Mouse (Mus musculus): ENCODE data around the gene Frrs1. TPM values are rescaled to one million over a fixed set of nuclear protein-coding genes. Genes with fewer than 3 reads are reported as not detected.
A peak's percentile ranks its signal among the peaks of the same experiment; 100 is the strongest.

The Frrs1 gene
- polyA plus RNA-seq, 1 experiment from 2014 or later: 22.5 TPM

- no peak overlapping the region for H3K4me2 ChIP-seq
These were observed 84.2 kb downstream of the Frrs1 start for GRCm38 (mm10) chr3:116943422-116943821.

GRCm38 (mm10) chr3:116946476-116946875, 87.2 kb downstream of the Frrs1 start:
- H3K4me2 ChIP-seq: no peak overlapping the region
- no peaks in the 10 kb centered on the region for H3K9me3 ChIP-seq (replicated peaks)
- H3K9ac ChIP-seq: no peak overlapping the region
- no peak overlapping the region for H3K27ac ChIP-seq (ENCODE audit: poor library complexity, severe bottlenecking)
- 80% methylated on average over 4 of the region's 4 CpGs for whole genome bisulfite sequencing
- no peaks in the 10 kb centered on the region for H3K27me3 ChIP-seq (replicated peaks)
- peaks cover 26% of the 10 kb centered on the region for H3K4me1 ChIP-seq (replicated peaks)
- H3K36me3 ChIP-seq: peaks cover 4% of the 10 kb centered on the region; the same call in 1 of the 2 replicates
- H3K4me3 ChIP-seq: no peak overlapping the region
- ATAC-seq (ENCODE audit: insufficient number of reproducible peaks, low FRiP score): no peak

More at GRCm38 (mm10) chr3:116943422-116943821, 84.2 kb downstream of the Frrs1 start:
- Histone ChIP-seq H3K36me3 (peaks cover 9% of the 10 kb centered on the region; the same call in 1 of the 2 replicates), H3K27ac (ENCODE audit: poor library complexity, severe bottlenecking) (peak overlapping the region; percentile 67), H3K4me3 (no peak overlapping the region), H3K9ac (no peak overlapping the region), H3K4me1 (replicated peaks) (peaks cover 28% of the 10 kb centered on the region), H3K9me3 (replicated peaks) (no peaks in the 10 kb centered on the region; the same call in 1 of the 2 replicates), H3K27me3 (replicated peaks) (no peaks in the 10 kb centered on the region)
- 32% methylated on average over 4 of the region's 4 CpGs for WGBS
- peak; percentile 36; the same call in 1 of the 2 replicates for ATAC-seq (ENCODE audit: insufficient number of reproducible peaks, low FRiP score)

- peaks cover 4% of the 10 kb centered on the region; the same call in 1 of the 2 replicates for H3K36me3 ChIP-seq
- no peak overlapping the region for H3K4me2 ChIP-seq
- no peaks in the 10 kb centered on the region for H3K27me3 ChIP-seq (replicated peaks)
- no peak for ATAC-seq (ENCODE audit: insufficient number of reproducible peaks, low FRiP score)
- H3K4me1 ChIP-seq (replicated peaks): peaks cover 14% of the 10 kb centered on the region; the same call in 1 of the 2 replicates
- no peaks in the 10 kb centered on the region for H3K9me3 ChIP-seq (replicated peaks)
- H3K4me3 ChIP-seq: no peak overlapping the region
- H3K27ac ChIP-seq (ENCODE audit: poor library complexity, severe bottlenecking): no peak overlapping the region
- H3K9ac ChIP-seq: no peak overlapping the region
- 74% methylated on average over 6 of the region's 6 CpGs for WGBS
These were observed 91.4 kb downstream of the Frrs1 start for GRCm38 (mm10) chr3:116950665-116951115.

- H3K4me1 ChIP-seq (replicated peaks): peaks cover 14% of the 10 kb centered on the region; the same call in 1 of the 2 replicates
- peaks cover 4% of the 10 kb centered on the region; the same call in 1 of the 2 replicates for H3K36me3 ChIP-seq
- no peak overlapping the region for H3K9ac ChIP-seq
- no peaks in the 10 kb centered on the region for H3K27me3 ChIP-seq (replicated peaks)
- no peak overlapping the region for H3K27ac ChIP-seq (ENCODE audit: poor library complexity, severe bottlenecking)
- no peak overlapping the region for H3K4me2 ChIP-seq
- H3K9me3 ChIP-seq (replicated peaks): no peaks in the 10 kb centered on the region
- no peak for ATAC-seq (ENCODE audit: insufficient number of reproducible peaks, low FRiP score)
- no peak overlapping the region for H3K4me3 ChIP-seq
- WGBS: 61% methylated on average over 3 of the region's 3 CpGs
These were observed 92.2 kb downstream of the Frrs1 start for GRCm38 (mm10) chr3:116951489-116951888.

- ATAC-seq (ENCODE audit: insufficient number of reproducible peaks, low FRiP score): no peak
- 69% methylated on average over 8 of the region's 8 CpGs for WGBS
- no peaks in the 10 kb centered on the region for H3K36me3 ChIP-seq
- no peaks in the 10 kb centered on the region for H3K27me3 ChIP-seq (replicated peaks)
- peaks cover 14% of the 10 kb centered on the region; the same call in 1 of the 2 replicates for H3K4me1 ChIP-seq (replicated peaks)
- H3K9ac ChIP-seq: no peak overlapping the region
- H3K9me3 ChIP-seq (replicated peaks): no peaks in the 10 kb centered on the region
- H3K4me2 ChIP-seq: no peak overlapping the region
- H3K27ac ChIP-seq (ENCODE audit: poor library complexity, severe bottlenecking): no peak overlapping the region
- H3K4me3 ChIP-seq: no peak overlapping the region
These were observed 93.1 kb downstream of the Frrs1 start for GRCm38 (mm10) chr3:116952242-116952899.

GRCm38 (mm10) chr3:116953366-116953765, 94.1 kb downstream of the Frrs1 start:
- Histone ChIP-seq H3K9me3 (replicated peaks) (no peaks in the 10 kb centered on the region), H3K27me3 (replicated peaks) (no peaks in the 10 kb centered on the region), H3K4me2 (no peak overlapping the region), H3K9ac (no peak overlapping the region), H3K27ac (ENCODE audit: poor library complexity, severe bottlenecking) (no peak overlapping the region), H3K36me3 (no peaks in the 10 kb centered on the region), H3K4me3 (no peak overlapping the region), H3K4me1 (replicated peaks) (peaks cover 14% of the 10 kb centered on the region; the same call in 1 of the 2 replicates)
- no peak for ATAC-seq (ENCODE audit: insufficient number of reproducible peaks, low FRiP score)
- 75% methylated on average over 6 of the region's 6 CpGs for WGBS

- H3K4me1 ChIP-seq (replicated peaks): peaks cover 14% of the 10 kb centered on the region; the same call in 1 of the 2 replicates
- ATAC-seq (ENCODE audit: insufficient number of reproducible peaks, low FRiP score): no peak
- no peak overlapping the region for H3K9ac ChIP-seq
- no peaks in the 10 kb centered on the region for H3K27me3 ChIP-seq (replicated peaks)
- H3K4me2 ChIP-seq: no peak overlapping the region
- H3K9me3 ChIP-seq (replicated peaks): no peaks in the 10 kb centered on the region
- 57% methylated on average over 6 of the region's 6 CpGs for WGBS
- H3K4me3 ChIP-seq: no peak overlapping the region
- H3K27ac ChIP-seq (ENCODE audit: poor library complexity, severe bottlenecking): no peak overlapping the region
- no peaks in the 10 kb centered on the region for H3K36me3 ChIP-seq
These were observed 95.8 kb downstream of the Frrs1 start for GRCm38 (mm10) chr3:116955061-116955460.

Other genes starting within 250 kb of the Frrs1 start
- 21.8 and 24.0 TPM in 2 replicates for gene Trmt13, start 244.9 kb upstream of the Frrs1 start, polyA plus RNA-seq (2016; fragmentation: Nextera tagmentation; extraction: Ambion mirVana)
- 64.8 and 65.5 TPM in 2 replicates for gene Mfsd14a, start 196.8 kb upstream of the Frrs1 start, polyA plus RNA-seq (2016; fragmentation: Nextera tagmentation; extraction: Ambion mirVana)
- not detected in 2 replicates for gene Gm43191, start 178.2 kb upstream of the Frrs1 start, polyA plus RNA-seq (2016; fragmentation: Nextera tagmentation; extraction: Ambion mirVana)
- gene Slc35a3, start 146.6 kb upstream of the Frrs1 start, polyA plus RNA-seq (2016; fragmentation: Nextera tagmentation; extraction: Ambion mirVana): 14.8 and 16.0 TPM in 2 replicates
- 50.3 and 52.7 TPM in 2 replicates for gene Agl, start 51.3 kb upstream of the Frrs1 start, polyA plus RNA-seq (2016; fragmentation: Nextera tagmentation; extraction: Ambion mirVana)
- gene 4930455H04Rik, start 108.8 kb downstream of the Frrs1 start, polyA plus RNA-seq (2016; fragmentation: Nextera tagmentation; extraction: Ambion mirVana): not detected in 2 replicates
- gene Palmd, start 109.5 kb downstream of the Frrs1 start, polyA plus RNA-seq (2016; fragmentation: Nextera tagmentation; extraction: Ambion mirVana): 13.9 and 14.8 TPM in 2 replicates